Mouse (Mus musculus) monocyte, adult 5-6 weeks (primary cell): ENCODE results near the gene Plk3. TPM values are rescaled to one million over a fixed set of nuclear protein-coding genes. Genes with fewer than 3 reads are reported as not detected.

Experiments
- ATAC-seq: fragments of 153-309, 156-312 bp; replicated peaks from 2 replicates; pipeline ENCODE4 v1.8.0; 2017; ENCODE audit warnings: mild to moderate bottlenecking; ENCODE audit not compliant: low TSS enrichment, insufficient number of reproducible peaks, severe bottlenecking, poor library complexity, low FRiP score
- total RNA-seq: library from RNA; stranded (forward); fragments of 200-1000, 200-491, 200-594 nt; gene quantifications from 3 replicates; pipeline ENCODE4 v1.2.3, GENCODE M21; 2017

Gene Plk3
- total RNA-seq, 1 experiment from 2014 or later, result 52.2 TPM

DNA sequence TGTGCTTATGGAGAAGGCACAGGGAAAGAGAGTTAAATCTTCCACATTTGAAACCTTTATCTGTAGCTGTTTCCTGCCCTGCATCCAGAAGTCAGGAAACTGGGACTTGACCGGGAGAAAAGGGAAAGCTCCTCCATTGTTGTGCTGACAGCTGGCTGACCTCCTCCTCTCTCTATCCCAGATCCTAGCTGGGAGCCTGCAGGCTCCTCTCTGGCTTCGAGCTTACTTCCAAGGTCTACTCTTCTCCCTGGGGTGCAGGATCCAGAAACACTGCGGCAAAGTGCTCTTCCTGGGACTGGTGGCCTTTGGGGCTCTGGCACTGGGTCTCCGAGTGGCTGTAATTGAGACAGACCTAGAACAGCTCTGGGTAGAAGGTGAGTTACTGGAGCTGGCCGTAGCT is 37.1 kb downstream of the Plk3 start:
- ATAC-seq, result no peak

DNA sequence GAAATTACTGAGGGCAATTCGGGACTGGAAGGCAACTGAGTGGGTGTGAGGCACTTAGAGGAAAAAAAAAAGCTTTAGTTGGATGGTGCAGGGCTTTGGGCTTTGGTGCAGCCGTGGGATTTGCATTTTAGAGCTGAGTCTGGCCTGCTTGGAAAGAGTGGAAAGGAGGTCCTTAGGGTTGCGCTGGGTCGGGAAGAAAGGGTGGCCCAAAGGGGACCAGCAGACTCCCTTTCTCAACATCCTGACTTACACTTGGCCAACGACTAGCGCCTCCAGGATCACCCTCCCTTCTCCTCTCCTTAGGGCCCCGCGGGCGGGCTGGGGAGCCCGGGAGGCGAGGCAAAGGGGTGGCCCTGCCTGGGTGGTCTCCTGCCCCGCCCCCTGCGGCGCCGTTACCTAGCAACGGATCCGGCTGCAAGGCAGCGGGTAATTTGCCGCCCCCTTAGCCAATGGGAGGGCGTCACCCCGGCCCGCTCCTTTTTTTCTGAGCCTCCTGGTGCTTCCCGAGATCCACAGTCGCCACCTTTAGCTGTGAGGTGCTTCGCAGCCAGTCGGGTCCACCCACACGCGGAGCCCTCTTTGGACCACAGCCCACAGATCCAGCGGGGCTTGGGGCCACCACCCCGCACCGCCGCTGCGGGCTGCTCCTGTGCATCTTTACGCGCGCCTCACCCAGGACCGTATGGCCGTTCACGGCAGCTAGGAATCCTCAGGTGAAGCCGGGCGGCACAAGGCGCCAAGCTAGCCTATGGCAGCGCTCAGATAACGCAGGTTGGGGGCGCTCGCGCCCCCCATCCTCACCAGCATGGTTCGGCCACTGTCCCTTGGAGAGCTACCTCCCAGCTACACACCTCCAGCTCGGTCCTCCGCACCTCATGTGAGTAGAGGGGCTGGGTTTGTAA is 38.0 kb downstream of the Plk3 start, which contains the start of gene Ptch2:
TSS of gene Ptch2 (plus strand) at position 525 of the 902 bp plus-strand sequence.
- no peak for ATAC-seq

DNA sequence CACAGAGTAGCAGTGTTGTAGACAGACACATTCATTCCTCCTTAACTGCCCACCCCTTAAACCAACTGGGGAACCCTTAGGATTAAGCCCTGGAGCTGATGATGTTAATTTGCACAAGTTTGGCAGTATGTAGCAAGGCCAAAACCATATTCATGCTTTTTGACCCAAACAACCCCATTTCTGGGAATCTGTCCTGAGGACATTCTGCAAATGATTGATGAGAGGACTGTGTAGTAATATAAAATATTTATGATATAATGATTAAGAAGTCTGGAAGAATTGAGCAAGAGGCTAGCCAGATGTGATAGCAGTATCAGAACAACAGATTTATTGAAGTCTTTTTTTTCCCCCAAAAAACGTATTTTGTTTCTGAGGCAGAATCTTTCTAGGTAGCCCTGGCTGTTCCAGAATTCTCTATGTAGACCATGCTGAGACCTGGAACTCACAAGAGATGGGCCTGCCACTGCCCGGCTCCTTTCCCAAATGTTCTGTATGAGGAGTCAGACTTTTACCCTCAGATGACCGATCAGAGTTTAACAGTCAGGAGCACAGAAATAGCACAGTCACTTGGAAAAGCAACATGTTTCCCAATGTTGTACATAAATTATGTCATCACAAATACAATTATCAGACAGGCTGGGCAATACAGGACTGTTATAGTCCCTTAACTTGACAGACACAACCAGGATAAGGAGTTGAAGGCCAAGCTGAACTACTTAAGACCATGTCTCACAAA is 39.0 kb downstream of the Plk3 start:
- ATAC-seq, result no peak

DNA sequence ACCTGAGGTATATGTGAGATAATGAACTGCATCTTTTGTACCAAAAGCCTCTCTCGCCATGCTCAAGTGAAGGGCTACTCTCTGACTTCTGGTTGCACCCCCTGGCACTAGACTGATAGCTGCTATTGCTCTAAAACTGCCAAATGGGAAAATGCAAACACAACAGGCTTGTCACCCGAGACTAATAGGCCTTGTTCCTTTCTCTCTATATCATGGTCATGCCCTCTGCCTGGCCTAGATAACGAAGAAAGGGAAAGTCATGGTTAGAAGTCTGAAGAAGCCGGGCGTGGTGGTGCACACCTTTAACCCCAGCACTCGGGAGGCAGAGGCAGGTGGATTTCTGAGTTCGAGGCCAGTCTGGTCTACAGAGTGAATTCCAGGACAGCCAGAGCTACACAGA is 43.2 kb downstream of the Plk3 start:
- no peak for ATAC-seq

DNA sequence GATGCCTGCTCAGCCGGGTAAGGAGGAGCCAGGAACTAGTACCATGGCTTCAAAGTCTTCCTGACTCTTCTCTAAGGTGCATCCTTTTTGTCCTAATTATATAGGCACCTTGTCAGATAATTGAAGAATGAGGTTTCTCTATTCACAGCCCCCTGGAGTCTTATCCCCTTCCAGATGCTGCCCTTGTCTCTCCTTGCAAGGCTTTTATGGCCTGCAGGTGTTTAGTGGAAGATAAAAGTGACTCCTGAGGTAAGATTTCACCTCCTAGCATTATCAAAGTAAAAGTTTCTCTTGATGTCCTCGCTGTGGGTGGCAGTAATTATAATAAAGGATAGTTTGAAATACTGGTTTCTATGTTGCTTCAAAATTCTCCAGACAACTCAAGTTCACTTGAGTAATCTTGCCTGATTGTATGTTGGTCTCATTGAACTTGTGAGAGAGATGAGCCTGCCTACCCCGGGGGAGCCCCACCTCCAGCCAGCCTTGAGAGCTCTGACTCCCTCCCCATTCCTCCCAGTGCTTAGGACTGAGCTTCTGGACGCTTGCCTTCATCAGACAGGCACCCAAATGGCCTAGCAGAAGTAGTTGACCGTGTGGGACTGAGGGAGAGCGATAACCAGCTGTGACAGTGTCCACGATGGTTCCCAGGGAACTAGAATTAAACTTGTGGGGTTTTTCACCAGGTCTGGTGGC is 45.7 kb downstream of the Plk3 start:
- ATAC-seq, result no peak

Other genes with a start within 250 kb of the Plk3 start
- gene Urod, start 139.6 kb downstream of the Plk3 start, total RNA-seq, result 41.5 to 48.3 TPM (median 42.0 TPM) in 3 replicates
- 30.1 to 41.4 TPM (median 32.5 TPM) in 3 replicates for gene Hectd3, start 138.6 kb downstream of the Plk3 start, total RNA-seq
- 12.4 to 16.2 TPM (median 13.1 TPM) in 3 replicates for gene Eif2b3, start 114.6 kb downstream of the Plk3 start, total RNA-seq
- not detected in 3 replicates for gene Ptch2, start 37.9 kb downstream of the Plk3 start, total RNA-seq
- gene Btbd19, start 8.2 kb downstream of the Plk3 start, total RNA-seq, result 15.5 to 17.5 TPM (median 16.9 TPM) in 3 replicates
- gene Tctex1d4, start 7.2 kb downstream of the Plk3 start, total RNA-seq, result 3.4 TPM in 1 of 3 replicates, not detected in the others
- 970 to 1,241 TPM (median 1,065 TPM) in 3 replicates for gene Rps8, start 22.3 kb upstream of the Plk3 start, total RNA-seq
- 0.68 to 1.9 TPM in 2 of 3 replicates, not detected in the other for gene Kif2c, start 48.7 kb upstream of the Plk3 start, total RNA-seq
- 0.29 TPM in 1 of 3 replicates, not detected in the others for gene Tmem53, start 118.0 kb upstream of the Plk3 start, total RNA-seq
- not detected in 3 replicates for gene Armh1, start 118.2 kb upstream of the Plk3 start, total RNA-seq